Mouse (Mus musculus): Measurements from ENCODE around the gene Map3k1. TPM values are rescaled to one million over a fixed set of nuclear protein-coding genes. Genes with fewer than 3 reads are reported as not detected.

The Map3k1 gene
- total and polyA plus RNA-seq, 3 experiments = 24.6 to 99.2 (median 51.8) TPM

- peaks cover 15% of the 10 kb centered on the region; the same call in 1 of the 2 replicates for H3K27me3 ChIP-seq (ENCODE audit: insufficient read depth, low read length)
- ATAC-seq (ENCODE audit: extremely low read depth, insufficient number of reproducible peaks, low FRiP score, poor library complexity, severe bottlenecking) (no peak), DNase-seq (ENCODE audit: low spot score) (no peak)
- peaks cover 13% of the 10 kb centered on the region for H3K4me1 ChIP-seq (ENCODE audit: insufficient read depth, low read depth, low read length)
- no peaks in the 10 kb centered on the region for H3K36me3 ChIP-seq (replicated peaks)
- no peak overlapping the region for H3K4me3 ChIP-seq (ENCODE audit: low read depth, low read length)
- H3K9me3 ChIP-seq (replicated peaks) = peaks cover 2% of the 10 kb centered on the region; the same call in 1 of the 2 replicates
- no peak for TF ChIP-seq POLR2AphosphoS5 (IDR thresholded peaks at IDR 0.05; ENCODE audit: insufficient replicate concordance, low read depth, low read length)
- no peak for TF ChIP-seq TAL1 (conservative IDR thresholded peaks at IDR 0.05; ENCODE audit: low read depth, low read length)
- TF ChIP-seq GATA2 (IDR thresholded peaks at IDR 0.05; ENCODE audit: borderline replicate concordance, low read depth, low read length) = no peak
- no peak for TF ChIP-seq CTCF (IDR thresholded peaks at IDR 0.05; ENCODE audit: low read depth, low read length)
- no peak for TF ChIP-seq GATA1 (IDR thresholded peaks at IDR 0.05; ENCODE audit: borderline replicate concordance, low read length)
These were observed 6.7 kb upstream of the Map3k1 start for GRCm38 (mm10) chr13:111815486-111815885.

- ATAC-seq (ENCODE audit: extremely low read depth, insufficient number of reproducible peaks, low FRiP score, poor library complexity, severe bottlenecking) = no peak
- Histone ChIP-seq H3K4me3 (ENCODE audit: low read depth, low read length) (no peak overlapping the region), H3K36me3 (replicated peaks) (no peaks in the 10 kb centered on the region), H3K27me3 (ENCODE audit: insufficient read depth, low read length) (peaks cover 14% of the 10 kb centered on the region; the same call in 1 of the 2 replicates), H3K4me1 (ENCODE audit: insufficient read depth, low read depth, low read length) (peaks cover 13% of the 10 kb centered on the region), H3K9me3 (replicated peaks) (peaks cover 2% of the 10 kb centered on the region; the same call in 1 of the 2 replicates)
- TF ChIP-seq CTCF (IDR thresholded peaks at IDR 0.05; ENCODE audit: low read depth, low read length) = no peak
- no peak for TF ChIP-seq GATA2 (IDR thresholded peaks at IDR 0.05; ENCODE audit: borderline replicate concordance, low read depth, low read length)
- TF ChIP-seq POLR2AphosphoS5 (IDR thresholded peaks at IDR 0.05; ENCODE audit: insufficient replicate concordance, low read depth, low read length) = no peak
- TF ChIP-seq TAL1 (conservative IDR thresholded peaks at IDR 0.05; ENCODE audit: low read depth, low read length) = no peak
- no peak for TF ChIP-seq GATA1 (IDR thresholded peaks at IDR 0.05; ENCODE audit: borderline replicate concordance, low read length)
- no peak for DNase-seq (ENCODE audit: low spot score)
These were observed 6.2 kb upstream of the Map3k1 start for GRCm38 (mm10) chr13:111815017-111815416.

- Histone ChIP-seq H3K27me3 (ENCODE audit: insufficient read depth, low read length) (peaks cover 14% of the 10 kb centered on the region; the same call in 1 of the 2 replicates), H3K4me3 (ENCODE audit: low read depth, low read length) (no peak overlapping the region), H3K36me3 (replicated peaks) (no peaks in the 10 kb centered on the region), H3K4me1 (ENCODE audit: insufficient read depth, low read depth, low read length) (peaks cover 12% of the 10 kb centered on the region), H3K9me3 (replicated peaks) (peaks cover 2% of the 10 kb centered on the region; the same call in 1 of the 2 replicates)
- no peak for ATAC-seq (ENCODE audit: extremely low read depth, insufficient number of reproducible peaks, low FRiP score, poor library complexity, severe bottlenecking)
- no peak for DNase-seq (ENCODE audit: low spot score)
- TF ChIP-seq GATA2 (IDR thresholded peaks at IDR 0.05; ENCODE audit: borderline replicate concordance, low read depth, low read length) = no peak
- TF ChIP-seq POLR2AphosphoS5 (IDR thresholded peaks at IDR 0.05; ENCODE audit: insufficient replicate concordance, low read depth, low read length) = no peak
- no peak for TF ChIP-seq GATA1 (IDR thresholded peaks at IDR 0.05; ENCODE audit: borderline replicate concordance, low read length)
- no peak for TF ChIP-seq TAL1 (conservative IDR thresholded peaks at IDR 0.05; ENCODE audit: low read depth, low read length)
- TF ChIP-seq CTCF (IDR thresholded peaks at IDR 0.05; ENCODE audit: low read depth, low read length) = no peak
These were observed 3.9 kb upstream of the Map3k1 start for GRCm38 (mm10) chr13:111812647-111813046.

- Histone ChIP-seq H3K4me1 (ENCODE audit: insufficient read depth, low read depth, low read length) (peaks cover 15% of the 10 kb centered on the region), H3K27me3 (ENCODE audit: insufficient read depth, low read length) (peaks cover 14% of the 10 kb centered on the region; the same call in 1 of the 2 replicates), H3K4me3 (ENCODE audit: low read depth, low read length) (no peak overlapping the region), H3K9me3 (replicated peaks) (peaks cover 2% of the 10 kb centered on the region; the same call in 1 of the 2 replicates), H3K36me3 (replicated peaks) (no peaks in the 10 kb centered on the region)
- DNase-seq (ENCODE audit: low spot score) (no peak), ATAC-seq (ENCODE audit: extremely low read depth, insufficient number of reproducible peaks, low FRiP score, poor library complexity, severe bottlenecking) (no peak)
- TF ChIP-seq TAL1 (conservative IDR thresholded peaks at IDR 0.05; ENCODE audit: low read depth, low read length) (no peak), GATA1 (IDR thresholded peaks at IDR 0.05; ENCODE audit: borderline replicate concordance, low read length) (no peak), POLR2AphosphoS5 (IDR thresholded peaks at IDR 0.05; ENCODE audit: insufficient replicate concordance, low read depth, low read length) (no peak), CTCF (IDR thresholded peaks at IDR 0.05; ENCODE audit: low read depth, low read length) (no peak), GATA2 (IDR thresholded peaks at IDR 0.05; ENCODE audit: borderline replicate concordance, low read depth, low read length) (no peak)
These were observed 2.3 kb upstream of the Map3k1 start for GRCm38 (mm10) chr13:111810998-111811628.

GRCm38 (mm10) chr13:111809466-111810228, 854 bp upstream of the Map3k1 start:
- Histone ChIP-seq H3K36me3 (replicated peaks) (peaks cover 4% of the 10 kb centered on the region), H3K4me1 (ENCODE audit: insufficient read depth, low read depth, low read length) (peaks cover 29% of the 10 kb centered on the region), H3K9me3 (replicated peaks) (no peaks in the 10 kb centered on the region), H3K4me3 (ENCODE audit: low read depth, low read length) (peak overlapping the region; percentile 89), H3K27me3 (ENCODE audit: insufficient read depth, low read length) (peaks cover 14% of the 10 kb centered on the region; the same call in 1 of the 2 replicates)
- ATAC-seq (ENCODE audit: extremely low read depth, insufficient number of reproducible peaks, low FRiP score, poor library complexity, severe bottlenecking) (peak; percentile 47), DNase-seq (ENCODE audit: low spot score) (peak; percentile 21)
- TF ChIP-seq CTCF (IDR thresholded peaks at IDR 0.05; ENCODE audit: low read depth, low read length) (no peak), GATA1 (IDR thresholded peaks at IDR 0.05; ENCODE audit: borderline replicate concordance, low read length) (no peak), TAL1 (conservative IDR thresholded peaks at IDR 0.05; ENCODE audit: low read depth, low read length) (no peak), POLR2AphosphoS5 (IDR thresholded peaks at IDR 0.05; ENCODE audit: insufficient replicate concordance, low read depth, low read length) (no peak), GATA2 (IDR thresholded peaks at IDR 0.05; ENCODE audit: borderline replicate concordance, low read depth, low read length) (no peak)

GRCm38 (mm10) chr13:111808387-111808636, 481 bp downstream of the Map3k1 start:
- Histone ChIP-seq H3K36me3 (replicated peaks) (peaks cover 7% of the 10 kb centered on the region), H3K4me1 (ENCODE audit: insufficient read depth, low read depth, low read length) (peaks cover 41% of the 10 kb centered on the region), H3K9me3 (replicated peaks) (no peaks in the 10 kb centered on the region), H3K4me3 (ENCODE audit: low read depth, low read length) (peak overlapping the region; percentile 89), H3K27me3 (ENCODE audit: insufficient read depth, low read length) (peaks cover 14% of the 10 kb centered on the region; the same call in 1 of the 2 replicates)
- DNase-seq (ENCODE audit: low spot score) (peak; percentile 55), ATAC-seq (ENCODE audit: extremely low read depth, insufficient number of reproducible peaks, low FRiP score, poor library complexity, severe bottlenecking) (no peak)
- no peak for TF ChIP-seq GATA1 (IDR thresholded peaks at IDR 0.05; ENCODE audit: borderline replicate concordance, low read length)
- TF ChIP-seq GATA2 (IDR thresholded peaks at IDR 0.05; ENCODE audit: borderline replicate concordance, low read depth, low read length) = no peak
- TF ChIP-seq CTCF (IDR thresholded peaks at IDR 0.05; ENCODE audit: low read depth, low read length) = no peak
- TF ChIP-seq TAL1 (conservative IDR thresholded peaks at IDR 0.05; ENCODE audit: low read depth, low read length) = no peak
- no peak for TF ChIP-seq POLR2AphosphoS5 (IDR thresholded peaks at IDR 0.05; ENCODE audit: insufficient replicate concordance, low read depth, low read length)

Measured in G1E (cell line).